Mouse (Mus musculus) CD4-positive, CD25-positive, alpha-beta regulatory T cell, adult 2 months (primary cell): ENCODE results near the gene Kctd15.

Source experiments
- DNase-seq: peaks from one replicate; pipeline ENCODE4 v3.0.0-alpha.2; 2012; ENCODE audit warnings: low read depth, low spot score

Gene Kctd15

GRCm38 (mm10) chr7:34620411-34620810 is 36.1 kb downstream of the Kctd15 start:
- DNase-seq: no peak

GRCm38 (mm10) chr7:34618141-34618890 is 38.2 kb downstream of the Kctd15 start:
- DNase-seq: no peak

GRCm38 (mm10) chr7:34616275-34616674 is 40.3 kb downstream of the Kctd15 start:
- peak; percentile 14 for DNase-seq

GRCm38 (mm10) chr7:34610445-34610844 is 46.1 kb downstream of the Kctd15 start:
- DNase-seq: no peak

- no peak for DNase-seq
Measured at GRCm38 (mm10) chr7:34607334-34607970, 49.1 kb downstream of the Kctd15 start.

- DNase-seq: no peak
Measured at GRCm38 (mm10) chr7:34606729-34607128, 49.8 kb downstream of the Kctd15 start.

- DNase-seq: no peak
Measured at GRCm38 (mm10) chr7:34606051-34606450, 50.5 kb downstream of the Kctd15 start.

GRCm38 (mm10) chr7:34598576-34598975 is 58.0 kb downstream of the Kctd15 start:
- no peak for DNase-seq

- DNase-seq: no peak
Measured at GRCm38 (mm10) chr7:34597986-34598385, 58.5 kb downstream of the Kctd15 start.

GRCm38 (mm10) chr7:34596531-34597235 is 59.8 kb downstream of the Kctd15 start:
- DNase-seq: no peak

GRCm38 (mm10) chr7:34595307-34595565 is 61.3 kb downstream of the Kctd15 start:
- no peak for DNase-seq

- DNase-seq: no peak
Measured at GRCm38 (mm10) chr7:34594501-34595306, 61.8 kb downstream of the Kctd15 start.

GRCm38 (mm10) chr7:34590711-34591110 is 65.8 kb downstream of the Kctd15 start:
- no peak for DNase-seq
